Mouse (Mus musculus) bone marrow macrophage, adult 2 months (primary cell): Measurements from ENCODE around the gene Rgs9. TPM values are rescaled to one million over a fixed set of nuclear protein-coding genes. Genes with fewer than 3 reads are reported as not detected.
"Not testable (repeated sequence)": the region's sequence is repeated elsewhere in the genome, so short reads cannot be mapped to it uniquely, and the experiment has no call there.

Source experiments
- H3K27ac ChIP-seq: 2 replicates; pipeline ENCODE4 v1.5.1; 2012; ENCODE audit warnings: low read depth, low read length; ENCODE audit not compliant: insufficient read depth
- H3K4me1 ChIP-seq: 2 replicates; pipeline ENCODE4 v1.6.1; 2012; ENCODE audit warnings: low read length; ENCODE audit not compliant: control insufficient read depth, insufficient read depth
- H3K4me3 ChIP-seq: 2 replicates; pipeline ENCODE4 v1.5.1; 2012; ENCODE audit warnings: mild to moderate bottlenecking, low read length, moderate library complexity; ENCODE audit not compliant: insufficient read depth
- CTCF ChIP-seq: IDR thresholded peaks from 2 replicates; pipeline ENCODE4 v1.5.1; 2012; ENCODE audit warnings: low read depth, mild to moderate bottlenecking, low read length, moderate library complexity
- POLR2A ChIP-seq: IDR thresholded peaks from 2 replicates; pipeline ENCODE4 v1.6.1; 2012; ENCODE audit warnings: mild to moderate bottlenecking, low read depth, low read length, borderline replicate concordance
- polyA plus RNA-seq: library from polyadenylated mRNA; stranded (reverse); fragments of >200 nt; gene quantifications from 2 replicates; pipeline ENCODE4 v1.2.4, GENCODE M21; 2012; ENCODE audit not compliant: missing spikeins, insufficient read depth, insufficient read length

Rgs9 gene
- polyA plus RNA-seq, 1 experiment = not detected

DNA sequence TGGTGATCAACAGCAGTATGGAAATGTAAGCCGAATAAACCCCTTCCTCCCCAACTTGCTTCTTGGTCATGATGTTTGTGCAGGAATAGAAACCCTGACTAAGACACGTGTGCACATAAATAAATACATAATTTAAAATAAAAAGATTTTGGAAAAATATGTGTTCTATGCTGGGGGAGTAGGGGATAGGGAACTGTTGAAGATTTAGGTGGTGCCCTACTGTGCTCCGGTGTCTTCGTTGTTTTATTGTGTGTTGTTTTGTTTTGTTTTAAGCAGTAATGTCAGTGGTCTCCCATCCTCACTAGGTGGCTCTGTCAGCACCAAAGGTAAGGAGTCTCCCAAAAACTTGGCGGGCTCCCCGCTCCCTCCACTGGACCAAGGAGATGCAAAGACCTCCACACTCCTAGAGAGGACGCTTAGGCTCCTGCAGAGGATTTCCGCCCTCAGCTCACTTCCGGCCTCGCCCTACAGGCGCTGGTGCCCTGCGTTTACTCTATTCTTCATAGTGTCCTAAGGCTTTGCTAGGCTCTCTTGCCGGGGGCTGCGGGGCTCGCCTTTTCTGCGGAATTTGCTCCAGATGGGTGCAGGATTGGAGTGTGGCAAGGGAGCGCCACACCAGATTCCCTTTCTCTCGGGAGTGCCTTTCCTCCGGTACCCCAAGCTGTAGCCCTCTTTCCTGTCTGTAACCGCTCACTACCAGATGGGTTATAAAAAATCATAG is 14.1 kb upstream of the Rgs9 start:
- Histone ChIP-seq H3K4me1 (0 out of 2 replicates have a peak, but pooled peaks cover 2% of the 10 kb centered on the region), H3K4me3 (peak overlapping the region; percentile 89), H3K27ac (no peak overlapping the region)
- TF ChIP-seq POLR2A (no peak), CTCF (no peak)

DNA sequence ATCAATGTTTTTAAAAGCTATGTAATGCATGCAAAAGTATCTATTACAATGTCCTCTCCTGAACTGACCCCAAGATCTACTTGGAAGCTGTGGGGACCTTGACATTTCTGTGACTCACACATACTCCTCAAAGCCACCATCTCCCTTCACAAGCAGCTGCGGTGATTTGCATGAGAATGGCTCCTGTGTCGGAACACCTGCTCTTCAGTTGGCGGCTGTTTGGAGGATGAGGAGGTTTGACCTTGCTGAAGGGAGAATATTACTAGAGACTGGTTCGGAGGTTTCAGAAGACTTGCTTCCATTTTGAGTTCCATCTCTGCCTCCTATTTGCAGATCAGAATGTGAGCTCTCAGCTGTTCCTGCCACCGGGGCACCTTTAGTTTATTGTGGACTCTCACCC is 7.8 kb upstream of the Rgs9 start:
- Histone ChIP-seq H3K4me3 (no peak overlapping the region), H3K27ac (no peak overlapping the region), H3K4me1 (peaks cover 12% of the 10 kb centered on the region)
- no peak for TF ChIP-seq CTCF
- no peak for TF ChIP-seq POLR2A

DNA sequence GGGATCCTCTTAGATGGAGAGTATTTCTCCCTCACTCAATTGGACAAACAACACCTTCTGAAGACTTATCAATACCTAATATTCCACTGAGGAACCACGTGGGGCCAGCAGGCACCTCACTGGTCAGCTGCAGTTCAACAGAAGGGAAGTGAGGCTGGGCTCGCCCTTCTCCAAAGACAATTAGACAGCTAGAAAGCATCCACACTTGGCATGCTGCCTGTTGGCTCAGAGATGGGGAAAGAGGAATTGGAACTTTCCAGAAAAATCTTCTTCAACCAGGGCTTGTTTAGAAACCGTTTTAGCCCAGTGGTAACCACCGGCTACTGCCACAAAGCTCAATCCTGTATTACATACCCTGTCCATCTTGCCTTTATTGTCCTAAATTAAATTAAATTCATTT is 4.4 kb upstream of the Rgs9 start:
- Histone ChIP-seq H3K4me3 (no peak overlapping the region), H3K4me1 (peaks cover 14% of the 10 kb centered on the region), H3K27ac (0 out of 2 replicates have a peak overlapping the region, but pooled peaks have one; percentile 23)
- TF ChIP-seq CTCF = no peak
- no peak for TF ChIP-seq POLR2A

DNA sequence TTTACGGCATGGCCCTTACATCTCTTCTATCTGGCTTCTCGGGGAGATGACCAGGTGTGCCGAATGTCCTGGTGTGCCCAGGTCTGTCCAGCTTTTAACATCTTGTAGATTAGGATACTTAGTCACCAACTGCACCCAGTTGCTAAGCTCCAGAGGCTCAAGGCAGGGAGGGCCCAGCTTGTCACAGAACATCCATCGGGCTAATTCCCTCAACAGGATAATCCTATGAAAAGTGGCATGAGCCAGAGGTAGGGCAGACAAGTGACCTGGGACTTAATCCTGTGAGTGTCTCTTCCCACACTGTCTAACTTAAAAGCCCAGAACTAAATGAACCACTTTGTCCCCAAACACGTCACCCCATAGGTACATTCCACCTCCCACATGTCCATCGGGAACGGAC is 898 bp downstream of the Rgs9 start:
- H3K4me3 ChIP-seq = no peak overlapping the region
- H3K27ac ChIP-seq = no peak overlapping the region
- TF ChIP-seq POLR2A (no peak), CTCF (no peak)

DNA sequence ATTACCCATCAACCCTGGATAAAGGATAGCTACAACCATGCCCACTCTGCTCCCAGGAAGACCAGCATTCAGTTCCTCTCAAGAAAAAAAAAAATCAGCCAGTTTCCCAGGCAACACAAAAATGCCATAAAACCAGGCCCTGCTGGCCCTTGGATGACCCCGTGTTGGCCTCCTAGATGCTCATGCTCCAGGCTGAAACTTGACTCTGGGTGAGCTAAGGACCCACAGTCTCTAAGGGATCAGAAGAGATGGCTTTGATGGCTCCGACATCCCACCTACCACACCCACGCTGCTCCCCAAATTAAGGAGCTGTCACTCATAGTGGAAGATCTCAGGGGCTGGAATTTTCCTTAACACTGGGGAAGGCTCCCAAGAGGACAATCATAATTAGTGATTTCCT is 5.9 kb downstream of the Rgs9 start:
- Histone ChIP-seq H3K27ac (no peak overlapping the region), H3K4me3 (no peak overlapping the region), H3K4me1 (no peaks in the 10 kb centered on the region)
- no peak for TF ChIP-seq CTCF
- no peak for TF ChIP-seq POLR2A

More for the DNA sequence above, 898 bp downstream of the Rgs9 start:
- H3K4me1 ChIP-seq = peaks cover 10% of the 10 kb centered on the region

DNA sequence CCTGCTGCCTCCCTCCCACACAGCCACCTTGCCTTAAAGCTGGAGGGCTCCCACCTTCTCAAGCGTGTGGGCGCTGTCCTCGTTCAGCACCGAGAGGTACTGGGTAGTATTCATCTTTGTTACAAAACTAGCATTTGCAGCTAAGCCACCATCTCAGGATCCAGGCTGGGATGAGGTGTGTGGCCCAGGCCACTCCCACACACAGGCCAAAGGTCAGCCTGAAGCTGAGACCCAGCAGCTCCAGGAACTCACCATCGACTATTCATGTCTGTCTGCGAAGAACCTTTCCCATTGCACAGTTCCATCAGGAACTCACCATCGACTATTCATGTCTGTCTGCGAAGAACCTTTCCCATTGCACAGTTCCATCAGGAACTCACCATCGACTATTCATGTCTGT is 8.6 kb downstream of the Rgs9 start:
- not testable (repeated sequence) for H3K4me1 ChIP-seq, H3K27ac ChIP-seq, H3K4me3 ChIP-seq

DNA sequence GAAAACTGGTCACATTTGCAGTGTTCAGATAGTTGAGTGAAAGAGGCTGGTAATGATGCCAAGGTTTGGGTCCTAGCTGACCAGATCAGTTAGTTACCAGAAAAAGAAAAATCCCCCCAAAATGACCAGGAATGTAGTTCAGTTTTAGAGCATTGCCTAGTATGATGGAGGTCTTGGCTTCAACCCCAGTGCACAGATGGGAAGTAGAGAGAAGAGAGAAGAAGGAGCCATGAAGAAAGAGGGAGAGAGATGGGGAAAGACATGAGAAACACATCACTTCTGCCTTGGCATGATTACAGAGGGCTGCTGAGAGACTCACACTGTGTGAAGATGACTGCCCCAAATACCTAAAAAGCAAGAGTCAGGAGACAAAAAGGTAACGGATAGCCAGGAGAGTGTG is 13.1 kb downstream of the Rgs9 start:
- Histone ChIP-seq H3K4me3 (no peak overlapping the region), H3K4me1 (no peaks in the 10 kb centered on the region), H3K27ac (no peak overlapping the region)
- TF ChIP-seq POLR2A = no peak
- no peak for TF ChIP-seq CTCF

DNA sequence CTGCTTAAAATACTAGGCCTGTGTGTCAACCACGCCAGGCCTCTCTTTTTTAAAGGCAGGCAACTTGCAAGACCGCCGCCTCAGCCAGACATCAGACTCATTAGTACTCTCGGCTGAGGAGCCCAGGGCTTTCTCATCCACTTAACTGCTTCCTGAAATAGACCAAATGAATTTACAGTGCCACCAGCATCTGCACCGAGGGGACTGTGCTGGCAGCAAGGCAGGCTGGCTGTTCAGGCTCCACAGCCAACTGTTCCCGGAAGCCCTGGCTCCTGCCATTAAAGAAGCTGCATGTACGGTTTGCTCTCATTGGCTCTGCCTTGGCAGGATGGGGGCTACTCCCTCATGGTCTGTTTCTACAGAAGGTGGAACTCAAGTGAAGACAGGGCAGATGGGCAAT is 19.7 kb downstream of the Rgs9 start:
- Histone ChIP-seq H3K4me3 (no peak overlapping the region), H3K4me1 (no peaks in the 10 kb centered on the region), H3K27ac (no peak overlapping the region)
- TF ChIP-seq POLR2A = no peak
- no peak for TF ChIP-seq CTCF

DNA sequence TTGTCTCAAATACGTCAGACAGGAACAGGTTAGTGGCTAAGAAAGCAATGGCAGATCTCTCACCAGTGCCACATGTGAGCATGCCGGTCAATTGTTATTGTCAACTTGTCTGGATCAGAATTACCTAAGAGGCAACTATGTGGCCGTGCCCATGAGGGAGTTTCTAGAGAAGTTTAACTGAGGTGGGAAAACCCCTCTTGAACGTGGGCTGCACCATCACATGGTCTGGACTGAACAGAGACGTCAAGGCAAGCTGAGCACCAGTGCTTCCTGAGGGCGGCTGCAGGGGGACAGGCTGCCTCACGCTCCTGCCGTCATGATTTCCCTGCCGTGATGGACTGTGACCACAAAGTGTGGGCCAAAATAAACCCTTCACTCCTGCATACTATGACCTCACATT is 26.5 kb downstream of the Rgs9 start:
- H3K4me3 ChIP-seq = no peak overlapping the region
- no peak overlapping the region for H3K27ac ChIP-seq

DNA sequence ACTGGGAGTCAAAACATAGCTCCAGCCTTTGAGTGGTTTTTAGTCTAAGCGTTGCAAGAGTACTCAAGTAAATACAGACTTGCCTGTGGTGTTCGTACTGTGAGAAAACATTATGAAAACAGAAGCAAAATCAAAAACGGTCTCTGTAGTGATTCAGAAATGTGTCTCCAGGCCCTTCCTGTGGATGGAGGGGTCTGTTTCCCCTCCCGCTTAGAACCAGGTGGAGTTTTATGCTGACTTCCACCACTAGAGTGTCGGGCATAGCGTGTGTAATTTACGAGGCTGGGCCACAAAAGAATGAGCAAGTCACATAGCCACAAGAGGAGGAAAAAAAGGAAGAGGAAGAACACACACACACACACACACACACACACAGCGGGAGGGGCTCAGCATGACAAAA is 27.6 kb downstream of the Rgs9 start:
- TF ChIP-seq POLR2A (no peak), CTCF (no peak)
- no peak overlapping the region for H3K27ac ChIP-seq
- H3K4me3 ChIP-seq = no peak overlapping the region
- peaks cover 12% of the 10 kb centered on the region for H3K4me1 ChIP-seq

More for the DNA sequence above, 26.5 kb downstream of the Rgs9 start:
- TF ChIP-seq CTCF (no peak), POLR2A (no peak)
- peaks cover 12% of the 10 kb centered on the region for H3K4me1 ChIP-seq
